ENCODE assay signal across 10 mouse cellular contexts in the genomic region with DNA sequence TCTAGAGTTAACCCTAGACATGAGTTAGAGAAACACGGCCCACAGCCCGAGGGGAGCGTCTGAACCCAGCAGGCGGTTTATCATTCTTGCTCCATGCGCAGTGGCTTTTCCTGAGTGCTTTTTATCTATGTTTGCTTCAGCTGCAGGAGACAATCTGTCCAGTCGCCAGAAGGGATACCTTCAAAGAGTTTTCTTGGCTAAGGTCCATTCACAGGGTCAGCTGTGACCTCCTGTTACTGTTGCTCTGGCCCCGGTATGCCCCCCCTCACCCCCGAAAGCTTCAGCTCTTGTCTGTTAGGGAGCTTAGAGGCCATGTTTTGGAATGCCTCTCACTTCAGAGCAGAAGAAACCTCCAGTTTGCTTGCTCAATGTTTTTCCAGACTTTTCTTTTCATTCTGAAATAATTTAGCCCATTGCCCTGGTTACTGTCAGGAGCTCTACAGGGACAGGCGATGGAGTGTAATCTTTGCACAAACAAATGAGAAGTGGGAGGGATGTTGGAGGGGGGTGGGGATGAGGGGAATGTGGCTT. TPM values are rescaled to one million over a fixed set of nuclear protein-coding genes. Genes with fewer than 3 reads are reported as not detected.
DNase-seq lines count a peak whose midpoint lies in the region; ATAC-seq and TF ChIP-seq lines count a peak whose summit lies in the region.
"Had no signal": no experiment of that assay in that cellular context is flagged by ENCODE, and none has a peak within 500 bp of the region (broad histone marks: within the 10 kb centered on the region; RNA-seq: fewer than 3 reads in every experiment).

No protein-coding gene starts in this region.

- 38% methylated on average over 9 of the region's 9 CpGs for WGBS in kidney, postnatal 0 days
- 48% methylated on average over 9 of the region's 9 CpGs for WGBS in kidney, adult 2 months

- intact Hi-C loops in heart, postnatal 10 days (cut with DNase I): loop anchor here (5.0 kb wide), 1 partner anchor 1705 kb away; no protein-coding TSS in a partner anchor
- intact Hi-C loops in gastrocnemius, adult 2 months (cut with DNase I): no loop called here

- peak; percentile 67 for DNase-seq in kidney, postnatal 0 days (ENCODE audit: low spot score)
- DNase-seq in kidney, adult 2 months: no peak
- DNase-seq in c-Kit-positive CD71-positive TER-119-negative erythroid progenitor cells, embryonic 14.5 days (ENCODE audit: low read depth): peak; percentile 60
- peak; percentile 14 to 25 for DNase-seq in heart, postnatal 10 days
- no peak for DNase-seq in gastrocnemius, adult 2 months
- no peak for DNase-seq in kidney, postnatal 25 days
- DNase-seq: cerebellum, postnatal 14 days had no signal

- H3K36me3 ChIP-seq in kidney, postnatal 0 days (ENCODE audit: insufficient read depth, low read length): no peaks in the 10 kb centered on the region
- no peaks in the 10 kb centered on the region for H3K36me3 ChIP-seq in kidney, adult 2 months (ENCODE audit: control insufficient read depth, insufficient read depth, low read length)
- H3K36me3 ChIP-seq: limb, embryonic 15.5 days had no signal

- no peak overlapping the region for H3K9ac ChIP-seq in kidney, postnatal 0 days (ENCODE audit: low read depth, low read length)
- H3K9ac ChIP-seq: limb, embryonic 15.5 days had no signal

- no peak overlapping the region for H3K4me3 ChIP-seq in kidney, postnatal 0 days (replicated peaks; ENCODE audit: low read depth, low read length)
- H3K4me3 ChIP-seq in kidney, adult 2 months (ENCODE audit: insufficient read depth, low read depth, low read length): no peak overlapping the region
- no peak overlapping the region for H3K4me3 ChIP-seq in gastrocnemius, adult 2 months
- H3K4me3 ChIP-seq: limb, embryonic 15.5 days had no signal

- H3K27ac ChIP-seq in kidney, postnatal 0 days: peak overlapping the region; percentile 13; the same call in 1 of the 2 replicates
- no peak overlapping the region for H3K27ac ChIP-seq in kidney, adult 2 months (ENCODE audit: insufficient read depth, low read depth, low read length)
- no peak overlapping the region for H3K27ac ChIP-seq in gastrocnemius, adult 2 months
- H3K27ac ChIP-seq: limb, embryonic 15.5 days had no signal

- no peak for TF ChIP-seq CTCF in kidney, postnatal 0 days (IDR thresholded peaks at IDR 0.05; ENCODE audit: low read depth)
- TF ChIP-seq CTCF in kidney, adult 2 months (conservative IDR thresholded peaks at IDR 0.05; ENCODE audit: insufficient read depth, insufficient read length, low read depth, low read length): no peak
- TF ChIP-seq CTCF in gastrocnemius, adult 2 months (IDR thresholded peaks at IDR 0.05): no peak

- TF ChIP-seq POLR2A in kidney, adult 2 months (IDR thresholded peaks at IDR 0.05; ENCODE audit: low read depth, low read length): no peak

- no peaks in the 10 kb centered on the region for H3K4me1 ChIP-seq in kidney, postnatal 0 days (replicated peaks; ENCODE audit: insufficient read depth, low read length)
- no peaks in the 10 kb centered on the region for H3K4me1 ChIP-seq in kidney, adult 2 months (ENCODE audit: control insufficient read depth, insufficient read depth, low read length)
- H3K4me1 ChIP-seq: limb, embryonic 15.5 days had no signal

- H3K9me3 ChIP-seq in kidney, postnatal 0 days (replicated peaks; ENCODE audit: low read length): no peaks in the 10 kb centered on the region
- H3K9me3 ChIP-seq: limb, embryonic 15.5 days had no signal

- H3K27me3 ChIP-seq in kidney, postnatal 0 days (ENCODE audit: insufficient read depth, low read length): no peaks in the 10 kb centered on the region
- no peaks in the 10 kb centered on the region; the same call in 1 of the 2 replicates for H3K27me3 ChIP-seq in kidney, adult 2 months (replicated peaks; ENCODE audit: control insufficient read depth, insufficient read depth, low read length)
- H3K27me3 ChIP-seq: limb, embryonic 15.5 days had no signal

- no peak for ATAC-seq in kidney, postnatal 0 days (replicated peaks; ENCODE audit: low FRiP score, low read depth)
- ATAC-seq in megakaryocyte-erythroid progenitor cell, adult 5-6 weeks (replicated peaks; ENCODE audit: low FRiP score, low TSS enrichment, poor library complexity, severe bottlenecking): peak; percentile 94
- ATAC-seq in granulocyte monocyte progenitor cell, adult 5-6 weeks (replicated peaks; ENCODE audit: poor library complexity, severe bottlenecking): no peak

- no peak overlapping the region for H3K4me2 ChIP-seq in kidney, postnatal 0 days (ENCODE audit: low read length)
- H3K4me2 ChIP-seq: limb, embryonic 15.5 days had no signal

RNA-seq across cellular contexts. Expression of gene Slc1a3, which starts 51.2 kb away (rescaled TPM):
- polyA plus RNA-seq in kidney, postnatal 0 days (2015; fragmentation: Nextera tagmentation; extraction: Ambion mirVana): 8.5 and 9.8 TPM in 2 replicates
- 4.2 and 6.4 TPM in 2 replicates for polyA plus RNA-seq in kidney, adult 2 months (2012; rRNA removed)
- total RNA-seq in heart, postnatal 10 days (2021): 1 to 10 TPM; 1.3 to 3.4 TPM
- total RNA-seq in megakaryocyte-erythroid progenitor cell, adult 5-6 weeks (2014; fragmentation: Nextera tagmentation): 0.22 TPM in 1 of 2 replicates, not detected in the other
- 3.1 TPM in 1 of 2 replicates, not detected in the other for total RNA-seq in megakaryocyte-erythroid progenitor cell, adult 5-6 weeks (2017)
- not detected in 2 replicates for total RNA-seq in granulocyte monocyte progenitor cell, adult 5-6 weeks (2014; fragmentation: Nextera tagmentation)
- total RNA-seq in granulocyte monocyte progenitor cell, adult 5-6 weeks (2017): 1.5 TPM in 1 of 2 replicates, not detected in the other
- 1 to 10 TPM; 1.2 TPM for total RNA-seq in gastrocnemius, adult 2 months (2021)

Comparison
In these comparisons a context has a peak if more than half of its experiments do, and no peak if none do; other contexts are left out.
1. DNase-seq: peak in kidney, postnatal 0 days (single experiment), c-Kit-positive CD71-positive TER-119-negative erythroid progenitor cells, embryonic 14.5 days (single experiment) and heart, postnatal 10 days (2 of 2); none in kidney, adult 2 months (single experiment), gastrocnemius, adult 2 months (single experiment) and kidney, postnatal 25 days (0 of 2).